Mouse (Mus musculus) embryo, embryonic 11.5 days (tissue): Measurements from ENCODE around the gene Nudt4.
A peak's percentile ranks its signal among the peaks of the same experiment; 100 is the strongest.

Experiments
- DNase-seq: peaks from one replicate; pipeline ENCODE4 v3.0.0-alpha.2; 2012; ENCODE audit warnings: low read depth, low spot score

Gene Nudt4

DNA sequence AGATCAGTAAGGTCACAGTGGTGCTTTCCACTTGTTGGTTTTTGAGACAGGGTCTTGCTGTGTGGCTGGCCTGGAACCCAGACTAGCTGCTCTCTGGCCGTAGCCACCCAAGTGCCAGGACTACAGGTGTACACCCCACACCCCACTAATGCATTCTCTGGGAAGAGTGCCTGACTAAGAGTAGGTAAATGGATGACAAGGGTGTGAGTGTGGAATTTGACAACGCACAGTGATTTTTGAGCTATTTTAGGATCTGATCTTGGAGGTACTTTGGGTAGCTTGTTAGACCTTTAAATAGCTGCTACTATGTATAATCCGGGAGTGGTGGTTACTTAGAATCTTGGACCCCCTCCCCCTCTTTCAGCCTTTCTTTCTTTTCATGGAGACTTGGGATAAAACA is 24.7 kb downstream of the Nudt4 start:
- DNase-seq = no peak

DNA sequence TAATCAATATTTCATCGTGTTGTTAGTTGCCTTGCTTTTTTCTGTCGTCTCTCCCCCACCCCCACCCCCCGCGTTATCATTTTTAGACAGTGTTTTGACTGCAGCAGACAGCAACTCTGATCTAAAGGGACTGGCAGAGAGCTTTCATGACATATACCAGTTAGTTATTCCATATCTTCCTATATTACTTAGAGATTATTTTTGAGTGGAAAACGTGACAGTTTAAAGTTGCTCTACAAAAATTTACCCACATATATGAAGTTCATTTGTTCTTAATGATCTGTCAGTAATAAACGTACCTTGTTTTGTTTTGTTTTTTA is 27.8 kb downstream of the Nudt4 start:
- no peak for DNase-seq

DNA sequence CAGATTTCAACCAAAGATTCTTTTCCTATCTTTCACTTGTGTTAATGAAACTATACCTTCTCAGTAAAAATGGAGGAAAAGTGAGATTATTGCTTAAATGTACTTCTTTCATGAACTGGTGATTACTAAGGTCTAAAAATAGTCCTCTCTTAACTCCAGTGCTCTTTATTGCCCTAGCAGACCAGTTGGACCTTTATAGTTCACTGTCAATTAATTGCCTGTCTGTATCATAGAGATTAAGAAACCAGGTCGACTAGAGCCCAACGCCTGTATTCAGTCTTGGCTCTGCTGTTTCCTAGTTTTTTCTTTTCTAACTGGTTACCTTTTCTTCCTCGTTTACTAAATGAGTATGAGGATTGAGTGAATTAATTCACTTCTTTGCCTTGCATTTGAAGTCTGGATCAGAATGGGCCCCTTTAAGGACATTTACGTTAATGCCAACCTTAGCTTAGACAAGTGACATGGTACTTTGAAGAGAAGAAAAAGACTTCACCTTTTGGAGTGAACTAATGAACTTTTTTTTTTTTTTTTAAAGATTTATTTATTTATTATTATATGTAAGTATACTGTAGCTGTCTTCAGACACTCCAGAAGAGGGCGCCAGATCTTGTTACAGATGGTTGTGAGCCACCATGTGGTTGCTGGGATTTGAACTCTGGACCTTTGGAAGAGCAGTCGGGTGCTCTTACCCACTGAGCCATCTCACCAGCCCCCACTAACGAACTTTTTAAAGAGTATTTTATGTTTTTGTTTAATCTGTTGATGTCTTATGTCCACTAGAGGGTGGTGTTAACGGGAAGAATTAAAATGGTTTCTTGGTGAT is 28.3 kb downstream of the Nudt4 start:
- DNase-seq = no peak

DNA sequence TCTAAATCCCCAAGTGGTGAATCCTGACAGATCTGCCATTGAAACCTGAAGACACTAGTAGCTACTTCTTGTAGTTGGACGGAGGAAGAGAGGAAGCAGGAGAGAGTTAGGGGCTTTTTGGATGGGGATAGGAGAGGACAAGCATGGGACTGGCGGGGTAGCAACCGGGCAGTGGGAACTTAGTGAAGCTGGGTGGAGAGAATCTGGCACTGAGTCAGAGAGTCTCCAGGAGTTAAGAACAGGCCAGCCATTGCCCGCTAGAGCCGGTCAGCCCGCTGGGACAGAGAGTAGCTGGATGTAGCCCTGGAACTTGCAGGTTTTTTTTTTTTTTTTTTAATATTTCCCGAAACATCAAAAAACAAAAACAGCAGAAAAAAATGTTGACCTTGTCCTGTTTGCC is 30.6 kb downstream of the Nudt4 start:
- DNase-seq = no peak

DNA sequence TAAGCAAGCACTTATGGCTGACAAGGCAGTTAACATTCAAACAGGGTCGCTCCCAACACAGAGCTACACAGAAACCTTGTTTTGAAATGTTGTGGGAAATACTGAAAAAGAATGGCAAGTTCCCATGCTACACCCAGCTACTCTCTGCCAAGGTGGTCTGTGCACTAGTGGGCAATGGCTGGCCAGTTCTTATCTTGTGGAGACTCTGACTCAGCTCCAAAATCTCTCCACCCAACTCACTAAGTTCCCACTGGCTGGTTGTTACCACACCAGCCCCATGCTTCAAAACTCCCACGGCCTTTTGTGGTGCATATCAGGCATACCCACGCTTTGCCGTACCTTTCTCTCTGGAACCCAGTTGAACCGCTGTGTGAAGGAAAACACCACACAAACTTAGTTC is 31.0 kb downstream of the Nudt4 start:
- DNase-seq = no peak

DNA sequence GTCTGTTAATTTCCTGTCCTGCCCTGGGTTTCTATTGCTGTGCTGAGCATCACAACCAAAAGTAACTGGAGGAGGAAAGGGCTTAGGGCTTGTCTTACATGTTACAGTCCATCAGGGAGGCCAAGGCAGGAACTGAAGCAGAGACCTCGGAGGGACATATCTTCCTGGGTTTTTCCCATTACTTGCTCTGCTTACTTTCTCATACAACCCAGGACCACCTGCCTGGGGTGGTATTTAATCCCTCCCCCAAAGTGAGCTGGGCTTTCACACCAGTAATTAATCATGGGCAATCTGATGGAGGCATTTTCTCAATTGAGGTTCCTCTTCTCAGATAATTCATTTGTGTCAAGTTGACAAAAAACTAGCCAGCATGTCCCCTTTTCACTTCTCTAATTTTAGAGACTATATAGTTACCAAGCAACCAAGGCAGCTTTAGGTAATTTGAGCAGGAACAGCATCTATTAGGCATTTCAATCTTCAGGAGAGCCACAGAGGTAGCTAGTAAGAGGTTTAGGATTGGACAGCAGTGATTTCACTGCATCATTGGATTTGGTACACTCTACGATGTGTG is 33.3 kb downstream of the Nudt4 start:
- DNase-seq = no peak

DNA sequence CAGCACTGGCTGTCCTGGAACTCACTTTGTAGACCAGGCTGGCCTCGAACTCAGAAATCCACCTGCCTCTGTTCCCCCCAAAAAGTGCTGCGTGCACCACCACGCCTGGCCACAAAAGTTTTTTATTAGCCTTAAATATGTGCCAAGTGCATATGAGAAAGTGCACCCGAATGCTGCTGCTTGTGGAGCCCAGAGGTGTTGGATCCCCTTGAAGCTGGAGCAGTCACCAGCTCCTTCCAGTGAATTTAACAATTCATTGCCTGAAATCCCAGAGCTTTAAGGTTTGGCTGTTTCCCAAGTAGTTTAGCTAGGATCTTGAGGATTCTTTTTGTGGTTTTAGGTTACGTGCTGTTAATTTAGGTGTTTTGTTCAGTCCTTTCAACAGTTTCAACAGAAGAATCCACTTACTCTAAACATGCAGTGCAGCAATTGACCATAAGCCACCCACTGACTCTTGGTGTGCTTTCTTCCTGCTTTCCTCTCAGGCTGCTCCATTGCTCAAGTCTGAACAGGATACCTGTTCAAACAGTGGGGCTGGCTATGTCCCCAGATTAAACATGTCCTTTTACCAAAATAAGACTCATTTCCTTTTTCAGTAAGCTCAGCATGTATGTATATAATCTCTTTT is 37.3 kb downstream of the Nudt4 start:
- DNase-seq = no peak

DNA sequence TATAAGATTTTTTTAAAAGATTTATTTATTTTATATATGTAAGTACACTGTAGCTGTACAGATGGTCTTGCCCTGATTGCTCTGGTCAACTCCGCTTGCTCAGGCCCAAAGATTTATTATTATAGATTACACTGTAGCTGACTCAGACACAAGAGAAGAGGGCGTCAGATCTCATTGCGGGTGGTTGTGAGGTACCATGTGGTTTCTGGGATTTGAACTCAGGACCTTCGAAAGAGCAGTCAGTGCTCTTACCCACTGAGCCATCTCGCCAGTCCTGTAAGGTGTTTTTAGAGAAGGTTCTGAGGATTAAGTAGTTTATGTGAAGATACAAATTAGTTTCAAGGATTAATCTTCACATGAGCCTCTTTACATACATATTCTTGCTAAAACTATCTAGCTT is 38.1 kb downstream of the Nudt4 start:
- DNase-seq = no peak

DNA sequence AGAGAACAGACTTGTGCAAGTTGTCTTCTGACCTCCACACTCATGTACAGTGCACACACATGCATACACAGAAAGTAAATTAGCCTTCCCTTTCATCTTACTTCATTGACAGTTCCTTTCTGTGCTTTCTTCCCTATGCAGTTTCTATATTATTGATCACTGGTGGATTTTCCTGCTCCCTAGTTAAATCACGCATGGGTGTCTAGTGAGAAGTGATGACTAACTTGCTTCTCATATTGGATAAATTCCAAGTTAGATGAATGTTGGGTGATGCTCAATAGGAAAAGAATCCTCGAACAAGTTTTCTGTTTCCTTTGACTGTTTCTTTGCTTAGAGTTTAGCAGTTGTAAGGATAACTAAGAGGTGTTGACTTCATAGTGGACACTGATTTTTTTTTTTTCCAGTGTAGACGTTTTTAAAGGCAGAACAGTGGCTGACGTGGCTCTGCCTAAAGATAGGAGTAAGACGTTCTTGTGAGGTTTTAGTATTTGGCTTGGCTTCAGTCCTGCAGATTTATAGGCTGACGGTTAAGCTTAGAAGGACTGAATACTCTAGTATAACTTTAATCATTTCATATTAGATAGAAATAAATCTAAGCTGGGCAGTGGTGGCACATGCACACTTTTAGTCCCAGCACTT is 38.8 kb downstream of the Nudt4 start:
- no peak for DNase-seq

DNA sequence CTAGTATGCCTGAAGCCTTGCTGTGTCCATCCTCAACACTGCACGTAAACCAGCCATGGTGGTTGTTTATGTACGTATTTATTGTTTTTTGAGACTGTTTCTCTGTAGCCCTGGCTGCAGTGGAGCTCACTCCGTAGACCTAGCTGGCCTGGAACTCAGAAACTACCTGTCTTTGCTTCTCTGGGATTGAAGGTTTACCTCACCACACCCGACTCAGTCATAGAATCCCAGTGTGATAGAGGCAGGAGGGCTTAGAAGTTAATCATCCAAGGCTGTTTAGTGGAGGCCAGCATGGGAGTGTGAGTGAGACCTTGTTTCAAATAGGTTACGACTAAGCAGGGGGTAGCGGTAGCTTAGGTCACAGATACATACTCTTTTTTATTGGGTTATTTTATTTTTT is 46.3 kb downstream of the Nudt4 start:
- DNase-seq = no peak

DNA sequence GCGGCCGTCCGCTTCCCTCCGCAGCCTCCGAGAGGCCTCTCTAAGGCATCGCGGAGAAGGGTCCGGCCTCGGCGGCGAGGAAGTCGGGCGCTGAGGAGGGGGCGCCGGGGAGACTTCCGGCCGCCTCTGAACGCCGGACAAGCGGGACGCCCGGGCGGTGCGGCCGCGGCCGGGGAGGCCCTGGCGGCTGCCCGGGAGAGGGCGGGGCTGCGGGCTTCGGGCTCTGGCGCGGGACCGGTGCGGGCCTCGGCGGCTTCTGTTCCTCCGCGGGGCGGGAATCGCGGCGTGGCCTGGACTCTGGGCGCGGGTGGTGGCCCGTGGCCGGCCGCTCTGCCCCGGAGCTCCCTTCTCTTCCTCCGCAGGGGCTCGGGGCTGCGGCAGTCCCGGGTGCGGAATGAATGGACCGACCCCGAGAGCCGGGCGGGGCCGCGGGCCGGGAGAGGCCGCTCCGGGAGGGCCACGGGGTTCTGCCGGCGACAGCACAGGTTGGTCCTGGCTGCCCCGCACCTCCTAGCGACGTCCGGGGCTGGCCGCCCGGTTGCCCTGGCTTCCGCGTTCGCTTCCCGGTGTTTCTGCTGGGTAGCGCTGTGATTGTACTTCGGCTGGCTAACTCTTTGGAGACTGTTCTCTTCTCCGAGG is 48.5 kb downstream of the Nudt4 start:
- peak; percentile 11 for DNase-seq

DNA sequence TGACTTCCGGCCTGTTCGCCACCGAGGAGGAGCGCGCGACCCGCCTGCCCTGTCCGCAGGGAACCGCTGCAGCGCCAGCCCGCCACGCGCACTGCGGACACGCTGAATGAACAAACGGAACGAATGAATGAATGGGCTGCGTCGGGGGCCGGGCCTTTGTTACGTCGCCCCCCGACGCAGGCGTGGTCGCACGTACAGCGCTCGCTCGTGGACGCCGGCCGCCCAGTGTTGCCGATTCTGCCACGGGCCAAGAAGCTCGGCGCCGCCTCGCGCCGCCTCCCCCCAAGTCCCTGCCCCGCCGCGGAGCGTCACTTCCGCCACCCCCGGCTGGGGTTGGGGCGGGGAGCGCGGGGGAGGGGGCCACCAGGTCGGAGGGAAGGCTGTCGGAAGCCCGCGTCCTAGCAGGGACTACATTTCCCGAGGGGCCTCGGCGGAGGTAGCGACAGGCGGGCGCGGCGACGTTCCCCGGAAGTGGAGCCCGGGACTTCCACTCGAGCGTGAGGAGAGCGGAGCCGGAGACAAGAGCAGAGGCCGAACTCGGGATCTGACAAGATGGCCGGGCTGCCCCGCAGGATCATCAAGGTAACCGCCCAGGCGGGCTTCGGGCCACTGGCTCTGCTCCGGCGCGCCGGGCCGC is 49.2 kb downstream of the Nudt4 start, which contains the start of gene Ube2n:
Gene Ube2n, plus strand, starts transcription at position 490 of the 637 bp plus-strand sequence.
- DNase-seq = peak; percentile 94

DNA sequence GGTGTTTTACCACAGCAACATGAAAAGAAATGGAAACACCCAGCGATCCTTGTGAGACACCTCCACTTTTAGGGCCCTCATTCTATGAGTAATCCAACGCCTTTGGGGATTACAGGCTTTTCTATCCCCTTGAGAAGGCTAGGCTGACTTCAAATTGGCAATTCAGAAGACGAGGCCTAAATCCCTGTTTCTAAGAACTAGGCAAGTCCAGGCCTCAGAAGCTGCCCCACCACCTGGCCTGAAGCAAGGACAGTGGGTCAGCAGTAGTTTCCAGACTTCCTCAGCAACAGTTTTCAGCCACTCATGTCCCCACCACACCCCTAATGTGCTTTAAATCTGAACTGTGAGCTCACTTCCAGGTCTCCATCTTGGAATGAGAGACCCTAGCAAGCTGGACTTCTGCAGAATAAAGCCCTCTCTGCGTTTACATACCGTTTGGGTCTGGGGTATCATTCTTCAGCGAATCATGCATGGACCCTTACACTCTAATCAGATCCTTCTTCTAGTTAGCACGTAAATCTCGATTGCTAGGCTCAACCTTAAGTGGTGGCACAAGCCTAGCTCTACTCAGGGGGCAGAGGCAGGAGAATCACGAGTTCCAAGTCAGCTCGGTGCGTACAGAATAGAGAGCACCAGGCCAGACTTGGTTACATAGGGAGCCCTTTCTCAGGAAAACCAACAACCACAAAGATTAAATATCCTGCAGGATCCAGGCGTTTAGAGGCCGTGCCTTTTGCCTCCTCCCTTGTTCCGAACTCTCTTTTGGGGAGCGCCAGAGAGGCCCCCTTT is 50.0 kb downstream of the Nudt4 start:
- peak; percentile 17 for DNase-seq

DNA sequence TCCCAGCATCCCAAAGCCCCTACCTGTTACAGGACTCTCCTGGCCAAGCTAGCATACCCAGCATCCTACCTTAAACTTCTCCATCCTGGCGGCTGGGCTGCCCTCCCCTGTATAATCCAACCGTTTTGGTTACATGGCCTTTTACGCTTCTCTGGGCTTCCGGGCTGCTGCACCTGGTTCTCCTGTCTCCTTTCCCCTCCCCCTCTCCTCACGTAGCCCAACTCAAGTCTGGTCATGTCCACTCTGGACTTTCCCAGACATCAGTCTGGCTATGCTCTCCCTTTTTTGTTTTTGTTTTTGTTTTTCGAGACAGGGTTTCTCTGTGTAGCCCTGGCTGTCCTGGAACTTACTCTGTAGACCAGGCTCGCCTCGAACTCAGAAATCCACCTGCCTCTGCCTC is 51.3 kb downstream of the Nudt4 start:
- no peak for DNase-seq

DNA sequence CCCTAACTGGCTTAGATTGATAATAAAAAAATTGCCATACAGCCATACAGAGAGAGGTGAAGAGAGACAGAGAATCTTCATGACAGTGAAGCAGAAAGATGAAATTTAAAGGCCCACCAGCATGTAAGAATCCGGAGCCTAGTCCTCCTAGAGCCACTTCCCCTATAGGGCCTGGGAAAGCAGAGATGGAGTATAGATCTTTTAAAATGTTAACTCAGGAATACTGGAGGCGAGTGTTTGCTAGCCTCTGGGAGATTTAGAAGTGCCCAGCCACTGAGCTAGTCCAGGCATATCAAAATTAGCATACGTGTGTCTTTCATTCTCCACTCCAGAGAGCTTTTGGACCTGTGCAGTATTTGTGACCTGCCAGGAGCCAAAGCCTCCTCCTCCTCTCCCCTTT is 54.7 kb downstream of the Nudt4 start:
- DNase-seq = no peak

DNA sequence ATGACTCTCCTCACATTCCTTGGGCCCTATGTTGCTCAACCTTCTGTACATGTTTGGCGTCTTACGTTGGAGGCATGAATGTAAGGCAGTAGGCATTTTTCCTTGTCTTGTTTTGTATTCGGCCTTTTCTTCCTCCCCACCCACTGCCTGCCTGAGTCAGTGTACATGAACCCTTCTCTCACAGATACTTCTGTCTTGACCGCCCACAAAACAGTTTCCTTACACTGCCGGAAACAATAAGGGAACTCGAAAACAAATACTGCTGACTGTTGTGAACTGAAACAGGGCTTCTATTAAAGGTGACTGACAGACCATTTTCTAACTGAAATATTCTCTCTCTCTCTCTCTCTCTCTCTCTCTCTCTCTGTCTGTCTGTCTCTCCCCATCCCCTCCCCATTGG is 55.2 kb downstream of the Nudt4 start:
- DNase-seq = no peak

DNA sequence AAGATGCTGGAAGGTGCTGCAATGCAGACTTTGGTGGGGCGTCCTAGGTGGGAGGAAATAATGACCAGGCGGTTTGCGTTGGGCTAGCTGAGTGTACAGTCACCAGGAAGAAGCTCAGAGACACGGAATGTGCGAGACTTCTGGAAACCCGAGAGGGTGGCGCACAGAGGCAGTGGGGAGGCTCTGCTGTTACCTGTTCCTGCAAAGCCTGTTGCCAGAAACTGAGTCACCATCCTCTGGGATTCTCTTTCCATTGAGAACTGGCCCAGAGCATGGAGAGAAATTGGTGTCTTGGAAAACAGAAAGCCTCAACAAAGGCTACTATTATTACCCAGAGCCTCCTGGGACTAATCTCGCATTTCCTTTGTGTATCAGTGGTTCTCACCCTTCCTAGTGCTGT is 55.8 kb downstream of the Nudt4 start:
- no peak for DNase-seq

DNA sequence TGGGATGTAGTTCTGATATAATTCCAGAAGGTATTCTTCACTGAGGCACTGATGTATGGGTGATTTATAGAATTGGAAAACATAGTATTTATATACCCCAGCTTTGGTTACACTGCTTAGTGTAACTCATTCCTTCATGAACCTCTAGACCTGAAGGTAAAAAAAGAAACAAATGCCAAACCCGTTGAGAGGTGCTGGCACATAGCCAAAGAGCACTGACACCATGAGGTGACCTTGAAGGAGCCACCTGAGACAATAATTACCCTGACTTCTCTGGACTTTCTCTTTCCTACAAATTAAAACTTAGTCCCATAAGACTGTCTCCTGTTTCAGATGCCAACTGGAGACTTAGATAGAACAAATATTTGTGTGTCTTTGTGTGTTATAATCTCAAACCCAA is 59.6 kb downstream of the Nudt4 start:
- DNase-seq = no peak

DNA sequence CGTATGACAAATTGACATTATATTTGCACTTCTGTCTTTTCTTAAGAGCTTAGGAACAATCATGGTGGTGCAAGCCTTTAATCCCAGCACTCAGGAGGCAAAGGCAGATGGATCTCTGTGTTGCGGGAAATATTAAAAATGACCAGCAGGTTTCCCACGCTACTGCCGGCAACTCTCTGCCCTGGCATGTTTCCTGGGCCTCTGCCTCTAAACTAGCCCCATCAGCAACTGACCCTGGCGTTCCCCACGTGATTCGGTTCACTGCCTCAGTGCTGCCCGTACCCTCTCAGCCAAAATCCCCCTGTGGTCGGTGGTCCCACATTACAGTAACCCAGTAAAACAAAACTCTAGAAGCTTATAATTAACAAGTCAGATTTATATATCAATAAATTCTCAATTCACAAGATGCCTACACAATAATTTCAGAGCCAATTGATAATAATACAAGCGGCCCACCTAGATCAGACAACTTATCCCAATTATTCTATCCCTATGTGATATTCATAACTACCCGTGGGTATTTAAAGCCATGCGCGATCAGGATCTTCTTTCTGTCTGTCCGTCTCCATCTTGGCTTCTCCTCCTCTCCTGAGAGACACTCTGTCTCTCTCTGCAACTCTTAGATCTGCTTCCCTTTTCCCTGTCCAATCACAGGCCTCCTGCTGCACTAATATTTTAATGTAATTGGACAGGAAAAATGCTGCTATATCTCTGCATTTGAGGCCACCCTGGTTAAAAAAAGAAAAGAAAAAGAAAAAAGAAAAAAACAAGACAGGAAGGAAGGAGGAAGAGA is 60.3 kb downstream of the Nudt4 start:
- no peak for DNase-seq

DNA sequence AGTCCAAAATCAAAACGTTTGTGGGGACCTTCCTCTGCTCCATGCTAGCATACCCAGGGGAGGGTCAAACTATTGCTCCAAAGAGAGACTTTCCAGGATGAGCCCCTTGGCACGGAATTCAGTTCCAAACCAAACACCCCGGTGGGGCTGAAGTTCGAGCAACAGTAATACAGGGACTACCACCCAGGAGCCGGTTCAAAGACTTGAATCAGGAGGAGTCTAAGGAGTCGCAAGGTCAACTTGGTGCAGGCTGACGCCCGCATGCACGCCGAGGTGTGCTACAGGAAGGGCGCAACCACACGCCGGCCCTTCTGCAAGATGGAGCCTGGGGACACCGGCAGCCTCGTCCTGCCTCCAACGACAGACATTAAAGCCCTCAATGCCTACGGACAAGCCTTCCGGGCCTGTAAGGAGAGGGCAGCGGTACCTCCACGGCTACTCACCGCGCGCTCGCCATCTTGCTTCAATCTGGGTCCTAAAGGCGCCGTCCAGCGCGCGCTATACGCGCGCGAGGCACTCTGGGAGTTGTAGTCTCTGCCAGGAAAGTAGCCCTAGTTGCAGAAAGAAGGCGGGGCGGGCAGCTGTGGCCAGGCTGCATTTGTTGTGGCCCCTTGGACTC is 62.4 kb downstream of the Nudt4 start, which contains the start of gene Mrpl42:
Gene Mrpl42, minus strand, starts transcription at position 478 of the 619 bp plus-strand sequence.
- peak; percentile 81 for DNase-seq
